Mouse (Mus musculus) embryo, embryonic 11 days (tissue): Measurements from ENCODE around the gene Tbc1d30.
"Not testable (repeated sequence)": the region's sequence is repeated elsewhere in the genome, so short reads cannot be mapped to it uniquely, and the experiment has no call there.

Experiments used
- DNase-seq: peaks from one replicate; pipeline ENCODE4 v3.0.0-alpha.2; 2015

Gene Tbc1d30

GRCm38 (mm10) chr10:121364801-121365564, 13.9 kb upstream of the Tbc1d30 start, which contains the start of gene Gns:
Gene Gns (plus strand): TSS chr10:121365090.
- peak; percentile 95 for DNase-seq

- no peak for DNase-seq
These were observed 13.2 kb upstream of the Tbc1d30 start for GRCm38 (mm10) chr10:121364306-121364705.

GRCm38 (mm10) chr10:121363201-121363600, 12.1 kb upstream of the Tbc1d30 start:
- no peak for DNase-seq

GRCm38 (mm10) chr10:121360358-121360757, 9.3 kb upstream of the Tbc1d30 start:
- no peak for DNase-seq

- peak; percentile 14 for DNase-seq
These were observed 713 bp upstream of the Tbc1d30 start for GRCm38 (mm10) chr10:121351692-121352290.

- peak; percentile 63 for DNase-seq
These were observed 567 bp downstream of the Tbc1d30 start for GRCm38 (mm10) chr10:121350357-121351065.

- no peak for DNase-seq
These were observed 1.8 kb downstream of the Tbc1d30 start for GRCm38 (mm10) chr10:121349244-121349643.

- no peak for DNase-seq
These were observed 7.2 kb downstream of the Tbc1d30 start for GRCm38 (mm10) chr10:121343867-121344266.

GRCm38 (mm10) chr10:121342260-121342659, 8.8 kb downstream of the Tbc1d30 start:
- no peak for DNase-seq

- DNase-seq: peak; percentile 68
These were observed 10.1 kb downstream of the Tbc1d30 start for GRCm38 (mm10) chr10:121340754-121341593.

- not testable (repeated sequence) for DNase-seq
These were observed 14.5 kb downstream of the Tbc1d30 start for GRCm38 (mm10) chr10:121336536-121336935.

GRCm38 (mm10) chr10:121334576-121334975, 16.5 kb downstream of the Tbc1d30 start:
- peak; percentile 46 for DNase-seq

GRCm38 (mm10) chr10:121330940-121331339, 20.1 kb downstream of the Tbc1d30 start:
- peak; percentile 70 for DNase-seq

GRCm38 (mm10) chr10:121329586-121329985, 21.5 kb downstream of the Tbc1d30 start:
- no peak for DNase-seq

GRCm38 (mm10) chr10:121326167-121326566, 24.9 kb downstream of the Tbc1d30 start:
- DNase-seq: no peak

- no peak for DNase-seq
These were observed 27.6 kb downstream of the Tbc1d30 start for GRCm38 (mm10) chr10:121323493-121323892.

- DNase-seq: no peak
These were observed 32.6 kb downstream of the Tbc1d30 start for GRCm38 (mm10) chr10:121318397-121318950.

- no peak for DNase-seq
These were observed 34.7 kb downstream of the Tbc1d30 start for GRCm38 (mm10) chr10:121316361-121316760.

- DNase-seq: peak; percentile 36
These were observed 35.5 kb downstream of the Tbc1d30 start for GRCm38 (mm10) chr10:121315321-121316283.

GRCm38 (mm10) chr10:121314186-121314585, 36.9 kb downstream of the Tbc1d30 start:
- DNase-seq: no peak

GRCm38 (mm10) chr10:121313049-121313448, 38.0 kb downstream of the Tbc1d30 start:
- DNase-seq: no peak
